Mouse (Mus musculus): ENCODE results near the gene Gm9747.

- TF ChIP-seq CTCF (IDR thresholded peaks at IDR 0.05; ENCODE audit: low read depth), result no peak
- TF ChIP-seq EP300 (IDR thresholded peaks at IDR 0.05; ENCODE audit: low read depth), result no peak
Observed at GRCm38 (mm10) chr1:82183913-82184442, 48.9 kb upstream of the Gm9747 start.

All from liver, embryonic 14.5 days (tissue).